Comparison of ENCODE assay signal across 8 mouse cellular contexts in genomic region chr19:53851826-53852698, GRCm38 (mm10). TPM values are rescaled to one million over a fixed set of nuclear protein-coding genes. Genes with fewer than 3 reads are reported as not detected.
A peak's percentile ranks its signal among the peaks of the same experiment; 100 is the strongest.
DNase-seq lines count a peak whose midpoint lies in the region; ATAC-seq and TF ChIP-seq lines count a peak whose summit lies in the region.

No protein-coding gene starts in this region.

- 92% methylated on average over 14 of the region's 14 CpGs for WGBS in liver, adult 2 months
- WGBS in liver, embryonic 11.5 days, result 82% methylated on average over 14 of the region's 14 CpGs
- WGBS in embryonic facial prominence, embryonic 14.5 days, result 77% methylated on average over 14 of the region's 14 CpGs
- WGBS in hindbrain, embryonic 14.5 days, result 75% methylated on average over 14 of the region's 14 CpGs
- WGBS in neural tube, embryonic 14.5 days, result 76% methylated on average over 14 of the region's 14 CpGs
- WGBS in thymus, adult 2 months, result 87% methylated on average over 14 of the region's 14 CpGs

- intact Hi-C loops in left cerebral cortex, postnatal 25 days (cut with DNase I), result loop anchor here (2.0 to 5.0 kb wide), 2 partner anchors 45 to 51 kb away; no protein-coding TSS in a partner anchor

- H3K9ac ChIP-seq in liver, adult 2 months (ENCODE audit: low read depth, low read length), result no peak overlapping the region
- no peak overlapping the region for H3K9ac ChIP-seq in liver, embryonic 11.5 days (ENCODE audit: low read depth, low read length)
- H3K9ac ChIP-seq in embryonic facial prominence, embryonic 14.5 days (ENCODE audit: low read depth, low read length), result no peak overlapping the region
- H3K9ac ChIP-seq in hindbrain, embryonic 14.5 days, result no peak overlapping the region
- no peak overlapping the region for H3K9ac ChIP-seq in neural tube, embryonic 14.5 days (replicated peaks; ENCODE audit: low read depth, low read length)

- H3K9me3 ChIP-seq in liver, embryonic 11.5 days (ENCODE audit: control insufficient read depth, low read length), result no peaks in the 10 kb centered on the region
- no peaks in the 10 kb centered on the region for H3K9me3 ChIP-seq in embryonic facial prominence, embryonic 14.5 days (ENCODE audit: control insufficient read depth, low read length)
- H3K9me3 ChIP-seq in hindbrain, embryonic 14.5 days (ENCODE audit: control insufficient read depth, low read length), result no peaks in the 10 kb centered on the region
- H3K9me3 ChIP-seq in neural tube, embryonic 14.5 days (ENCODE audit: control insufficient read depth, low read length), result no peaks in the 10 kb centered on the region

- H3K36me3 ChIP-seq in liver, adult 2 months (ENCODE audit: control insufficient read depth, insufficient read depth, low read length), result no peaks in the 10 kb centered on the region
- H3K36me3 ChIP-seq in liver, embryonic 11.5 days (ENCODE audit: control insufficient read depth, insufficient read depth, low read length), result no peaks in the 10 kb centered on the region
- no peaks in the 10 kb centered on the region for H3K36me3 ChIP-seq in embryonic facial prominence, embryonic 14.5 days (ENCODE audit: control insufficient read depth, insufficient read depth, low read length)
- H3K36me3 ChIP-seq in hindbrain, embryonic 14.5 days (replicated peaks; ENCODE audit: control insufficient read depth, insufficient read depth), result no peaks in the 10 kb centered on the region
- no peaks in the 10 kb centered on the region for H3K36me3 ChIP-seq in neural tube, embryonic 14.5 days (ENCODE audit: control insufficient read depth, insufficient read depth, low read length)
- no peaks in the 10 kb centered on the region for H3K36me3 ChIP-seq in thymus, adult 2 months (ENCODE audit: control insufficient read depth, insufficient read depth, low read length)

- no peak for TF ChIP-seq POLR2A in liver, adult 2 months (IDR thresholded peaks at IDR 0.05; ENCODE audit: extremely low read depth, insufficient read depth, low read length)
- TF ChIP-seq POLR2A in thymus, adult 2 months (IDR thresholded peaks at IDR 0.05; ENCODE audit: control insufficient read depth, extremely low read depth, insufficient read depth, low read length, poor library complexity), result no peak

- no peak for TF ChIP-seq CTCF in liver, adult 2 months (IDR thresholded peaks at IDR 0.05; ENCODE audit: low read depth, low read length)
- no peak for TF ChIP-seq CTCF in thymus, adult 2 months (IDR thresholded peaks at IDR 0.05; ENCODE audit: borderline replicate concordance, control insufficient read depth, extremely low read depth, insufficient read depth, low read length, poor library complexity)

- peaks cover 7% of the 10 kb centered on the region; the same call in 1 of the 2 replicates for H3K4me1 ChIP-seq in liver, adult 2 months (ENCODE audit: control insufficient read depth, insufficient read depth, low read length)
- H3K4me1 ChIP-seq in liver, embryonic 11.5 days (replicated peaks; ENCODE audit: control insufficient read depth, insufficient read depth, low read length), result peaks cover 7% of the 10 kb centered on the region
- H3K4me1 ChIP-seq in embryonic facial prominence, embryonic 14.5 days (ENCODE audit: control insufficient read depth, insufficient read depth, low read length), result peaks cover 37% of the 10 kb centered on the region
- H3K4me1 ChIP-seq in hindbrain, embryonic 14.5 days (replicated peaks; ENCODE audit: control insufficient read depth, insufficient read depth, low read length), result peaks cover 26% of the 10 kb centered on the region
- peaks cover 19% of the 10 kb centered on the region for H3K4me1 ChIP-seq in neural tube, embryonic 14.5 days (ENCODE audit: control insufficient read depth, insufficient read depth, low read length)
- H3K4me1 ChIP-seq in thymus, adult 2 months (replicated peaks; ENCODE audit: control insufficient read depth, insufficient read depth, low read length), result no peaks in the 10 kb centered on the region

- ATAC-seq in liver, embryonic 11.5 days (replicated peaks; ENCODE audit: low FRiP score), result no peak
- peak; percentile 31; the same call in 1 of the 2 replicates for ATAC-seq in embryonic facial prominence, embryonic 14.5 days (ENCODE audit: low read depth)
- ATAC-seq in hindbrain, embryonic 14.5 days (ENCODE audit: low FRiP score), result peak; percentile 43
- ATAC-seq in neural tube, embryonic 14.5 days (ENCODE audit: low read depth), result peak; percentile 65

- H3K79me2 ChIP-seq in liver, adult 2 months (ENCODE audit: control insufficient read depth, insufficient read depth, low read length), result no peaks in the 10 kb centered on the region

- H3K27ac ChIP-seq in liver, adult 2 months (replicated peaks; ENCODE audit: insufficient read depth, low read depth, low read length), result 0 out of 2 replicates have a peak overlapping the region, but pooled peaks have one; percentile 16
- H3K27ac ChIP-seq in liver, embryonic 11.5 days (ENCODE audit: low read depth, low read length), result no peak overlapping the region
- H3K27ac ChIP-seq in embryonic facial prominence, embryonic 14.5 days (replicated peaks; ENCODE audit: low read depth, low read length), result peak overlapping the region; percentile 82
- H3K27ac ChIP-seq in hindbrain, embryonic 14.5 days, result peak overlapping the region; percentile 87
- H3K27ac ChIP-seq in neural tube, embryonic 14.5 days (ENCODE audit: low read depth, low read length), result peak overlapping the region; percentile 86; the same call in 1 of the 2 replicates
- H3K27ac ChIP-seq in thymus, adult 2 months (ENCODE audit: control insufficient read depth, insufficient read depth, low read length), result no peak overlapping the region

- no peak overlapping the region for H3K4me3 ChIP-seq in liver, adult 2 months (ENCODE audit: insufficient read depth, low read depth, low read length)
- no peak overlapping the region for H3K4me3 ChIP-seq in liver, embryonic 11.5 days (ENCODE audit: low read depth, low read length)
- no peak overlapping the region for H3K4me3 ChIP-seq in embryonic facial prominence, embryonic 14.5 days (ENCODE audit: low read depth, low read length)
- H3K4me3 ChIP-seq in hindbrain, embryonic 14.5 days (replicated peaks; ENCODE audit: low read length), result no peak overlapping the region
- no peak overlapping the region for H3K4me3 ChIP-seq in neural tube, embryonic 14.5 days (ENCODE audit: low read depth, low read length)
- no peak overlapping the region for H3K4me3 ChIP-seq in thymus, adult 2 months (ENCODE audit: control insufficient read depth, insufficient read depth, low read length)

- no peak for DNase-seq in liver, adult 2 months (ENCODE audit: extremely low read depth, low read depth, low spot score)
- no peak for DNase-seq in liver, embryonic 11.5 days (ENCODE audit: low spot score)
- no peak for DNase-seq in embryonic facial prominence, embryonic 14.5 days (ENCODE audit: low spot score)
- DNase-seq in hindbrain, embryonic 14.5 days (ENCODE audit: low spot score), result no peak
- no peak for DNase-seq in right cerebral cortex, adult 18-20 months
- DNase-seq in left cerebral cortex, postnatal 25 days (ENCODE audit: low spot score in 2 of 2), result no peak
- no peak for DNase-seq in thymus, adult 2 months

- no peak overlapping the region for H3K4me2 ChIP-seq in liver, embryonic 11.5 days
- H3K4me2 ChIP-seq in embryonic facial prominence, embryonic 14.5 days (ENCODE audit: low read depth, low read length), result peak overlapping the region; percentile 36; the same call in 1 of the 2 replicates
- 0 out of 2 replicates have a peak overlapping the region, but pooled peaks have one; percentile 35 for H3K4me2 ChIP-seq in hindbrain, embryonic 14.5 days (replicated peaks)
- no peak overlapping the region for H3K4me2 ChIP-seq in neural tube, embryonic 14.5 days (ENCODE audit: low read depth, low read length)

- H3K27me3 ChIP-seq in liver, adult 2 months (ENCODE audit: control insufficient read depth, insufficient read depth, low read length), result no peaks in the 10 kb centered on the region
- no peaks in the 10 kb centered on the region for H3K27me3 ChIP-seq in liver, embryonic 11.5 days (replicated peaks; ENCODE audit: control insufficient read depth, insufficient read depth, low read length)
- H3K27me3 ChIP-seq in embryonic facial prominence, embryonic 14.5 days (replicated peaks; ENCODE audit: control insufficient read depth, insufficient read depth, low read length), result no peaks in the 10 kb centered on the region
- H3K27me3 ChIP-seq in hindbrain, embryonic 14.5 days (ENCODE audit: control insufficient read depth, insufficient read depth, low read length), result no peaks in the 10 kb centered on the region
- no peaks in the 10 kb centered on the region for H3K27me3 ChIP-seq in neural tube, embryonic 14.5 days (ENCODE audit: control insufficient read depth, insufficient read depth, low read length)
- H3K27me3 ChIP-seq in thymus, adult 2 months (ENCODE audit: control insufficient read depth, insufficient read depth, low read length), result no peaks in the 10 kb centered on the region

RNA-seq across cellular contexts. Expression of gene Pdcd4, which starts 40.0 kb away (rescaled TPM):
- 89.5 and 92.5 TPM in 2 replicates for total RNA-seq in liver, adult 2 months (2014; rRNA removed)
- 16.4 and 17.8 TPM in 2 replicates for polyA plus RNA-seq in liver, adult 2 months (2012; rRNA removed)
- 48.2 and 50.1 TPM in 2 replicates for polyA plus RNA-seq in liver, embryonic 11.5 days (2014; fragmentation: Nextera tagmentation; extraction: Ambion mirVana)
- 80.5 and 87.2 TPM in 2 replicates for polyA plus RNA-seq in embryonic facial prominence, embryonic 14.5 days (2014; fragmentation: Nextera tagmentation; extraction: Ambion mirVana)
- 51.8 and 58.0 TPM in 2 replicates for polyA plus RNA-seq in hindbrain, embryonic 14.5 days (2014; fragmentation: Nextera tagmentation; extraction: Ambion mirVana)
- 63.2 and 69.1 TPM in 2 replicates for polyA plus RNA-seq in neural tube, embryonic 14.5 days (2014; fragmentation: Nextera tagmentation; extraction: Ambion mirVana)
- 100 to 1,000 TPM in 1 of 2 experiments, 10 to 100 TPM in 1; 97.3 to 105 TPM for total RNA-seq in left cerebral cortex, postnatal 25 days (2021)
- polyA plus RNA-seq in thymus, adult 2 months (2012; rRNA removed), result 18.2 and 19.6 TPM in 2 replicates

Comparison
In these comparisons a context has a peak if more than half of its experiments do, and no peak if none do; other contexts are left out.
1. H3K27ac ChIP-seq: peak in liver, adult 2 months (single experiment), embryonic facial prominence, embryonic 14.5 days (single experiment), hindbrain, embryonic 14.5 days (single experiment) and neural tube, embryonic 14.5 days (single experiment); none in liver, embryonic 11.5 days (single experiment) and thymus, adult 2 months (single experiment).
2. H3K4me2 ChIP-seq: peak in embryonic facial prominence, embryonic 14.5 days (single experiment) and hindbrain, embryonic 14.5 days (single experiment); none in liver, embryonic 11.5 days (single experiment) and neural tube, embryonic 14.5 days (single experiment).